Mouse (Mus musculus) urinary bladder, postnatal 14 days (tissue): ENCODE results near the gene Vmn2r28.
"Not testable (repeated sequence)": the region's sequence is repeated elsewhere in the genome, so short reads cannot be mapped to it uniquely, and the experiment has no call there.

ENCODE experiments used
- DNase-seq: peaks from one replicate; pipeline ENCODE4 v3.0.0; 2021; ENCODE audit warnings: low spot score

Gene Vmn2r28

GRCm38 (mm10) chr7:5493856-5494255 lies at the start of gene Vmn2r28:
Gene Vmn2r28 (minus strand): TSS chr7:5493956.
- DNase-seq = not testable (repeated sequence)

GRCm38 (mm10) chr7:5540770-5541436 lies 47.1 kb upstream of the Vmn2r28 start:
- DNase-seq = not testable (repeated sequence)

- DNase-seq = no peak
Observed at GRCm38 (mm10) chr7:5456674-5457073, 37.1 kb downstream of the Vmn2r28 start, which contains the start of gene Vmn1r59. Gene Vmn1r59 (minus strand): TSS chr7:5456774.

DNA sequence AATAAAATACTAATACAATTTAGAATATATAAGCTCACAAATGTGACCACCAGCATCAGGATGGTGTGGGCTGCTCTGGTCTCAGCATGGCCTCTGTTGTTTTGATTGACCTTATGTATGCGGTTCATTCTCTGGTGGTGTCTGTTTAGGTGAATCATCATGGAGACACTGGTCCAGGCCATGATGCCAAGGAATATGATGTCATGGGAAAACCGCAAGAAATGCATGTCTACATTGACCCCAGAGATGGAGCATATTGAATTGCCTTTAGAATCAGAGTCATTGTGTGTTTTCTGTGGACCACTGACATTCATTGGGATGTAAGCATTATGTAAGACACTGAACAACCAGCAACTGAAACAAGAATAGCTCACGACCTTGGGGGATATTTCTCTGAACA lies 39.7 kb downstream of the Vmn2r28 start:
- not testable (repeated sequence) for DNase-seq

DNA sequence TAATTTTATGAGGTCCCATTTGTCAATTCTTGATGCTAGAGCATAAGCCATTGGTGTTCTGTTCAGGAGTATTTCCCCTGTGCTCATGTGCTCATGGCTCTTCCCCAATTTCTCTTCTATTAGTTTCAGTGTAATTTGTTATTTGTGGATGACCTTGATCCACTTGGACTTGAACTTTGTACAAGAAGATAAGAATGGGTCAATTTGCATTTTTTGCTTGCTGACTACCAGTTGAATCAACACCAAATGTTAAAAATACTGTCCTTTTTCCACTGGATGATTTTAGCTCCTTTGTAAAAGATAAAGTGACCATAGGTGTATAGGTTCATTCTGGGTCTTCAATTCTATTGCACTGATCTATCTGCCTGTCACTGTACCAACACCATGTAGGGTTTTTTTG lies 45.1 kb downstream of the Vmn2r28 start:
- no peak for DNase-seq
